Mouse (Mus musculus) hindbrain, embryonic 10.5 days (tissue): ENCODE data around the gene Tbrg1. TPM values are rescaled to one million over a fixed set of nuclear protein-coding genes. Genes with fewer than 3 reads are reported as not detected.

Experiments used
- DNase-seq: peaks from one replicate; pipeline ENCODE4 v3.0.0-alpha.2; 2017; ENCODE audit warnings: low spot score
- H3K27ac ChIP-seq: fragments of 300-500 bp; sonication (generic); 2 replicates; pipeline ENCODE4 v1.5.1; 2016; ENCODE audit warnings: mild to moderate bottlenecking, moderate library complexity
- H3K27me3 ChIP-seq: fragments of 300-500 bp; sonication (generic); 2 replicates; pipeline ENCODE4 v1.6.1; 2016; ENCODE audit warnings: mild to moderate bottlenecking; ENCODE audit not compliant: poor library complexity, insufficient read depth, severe bottlenecking
- H3K36me3 ChIP-seq: fragments of 300-500 bp; sonication (generic); 2 replicates; pipeline ENCODE4 v1.6.1; 2016; ENCODE audit warnings: mild to moderate bottlenecking, moderate library complexity
- H3K4me1 ChIP-seq: fragments of 300-500 bp; sonication (generic); replicated peaks from 2 replicates; pipeline ENCODE4 v1.6.1; 2016; ENCODE audit warnings: mild to moderate bottlenecking
- H3K4me3 ChIP-seq: fragments of 300-500 bp; sonication (generic); 2 replicates; pipeline ENCODE4 v1.5.1; 2016; ENCODE audit warnings: mild to moderate bottlenecking, moderate library complexity
- H3K9me3 ChIP-seq: fragments of 300-500 bp; sonication (generic); 2 replicates; pipeline ENCODE4 v1.6.1; 2016; ENCODE audit warnings: mild to moderate bottlenecking, moderate library complexity
- WGBS: fragments of 180-500 bp; shearing (Covaris S2); methylation state at CpG from one replicate; pipeline ENCODE4 v1.1.7; 2016; 5-methylcytosine and 5-hydroxymethylcytosine counted together
- polyA plus RNA-seq: library from polyadenylated mRNA; unstranded; fragments of >200 nt; fragmentation: Nextera tagmentation; extraction: Ambion mirVana; gene quantifications from 2 replicates; pipeline ENCODE4 v1.2.1, GENCODE M21; 2016

Tbrg1 gene
- polyA plus RNA-seq, 1 experiment from 2014 or later, result 144 TPM

DNA sequence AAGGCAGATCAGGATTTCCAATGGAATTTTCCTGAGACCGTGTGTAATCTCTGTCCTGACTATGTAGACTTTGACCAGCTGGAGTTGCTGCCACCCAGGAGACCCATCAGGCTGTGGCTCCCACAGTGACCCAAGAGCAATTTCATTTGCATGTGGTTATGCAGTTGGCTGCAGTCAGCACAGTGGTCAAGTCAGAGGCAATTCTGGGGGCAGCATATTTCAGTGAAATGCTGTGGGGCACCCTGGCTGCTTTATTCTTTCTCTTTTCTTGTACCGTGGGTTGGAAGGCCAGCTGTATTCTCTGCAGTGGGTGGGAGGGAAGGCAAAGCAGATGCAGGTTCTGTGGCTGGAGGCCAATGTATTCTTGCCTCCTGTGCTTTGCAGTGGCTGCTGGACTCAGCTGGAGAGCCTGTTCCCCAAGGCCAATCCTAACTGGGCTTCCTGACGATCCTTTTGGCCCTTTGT, 31.0 kb downstream of the Tbrg1 start:
- Histone ChIP-seq H3K27me3 (no peaks in the 10 kb centered on the region), H3K36me3 (no peaks in the 10 kb centered on the region), H3K9me3 (no peaks in the 10 kb centered on the region), H3K27ac (peak overlapping the region; percentile 81), H3K4me1 (peaks cover 17% of the 10 kb centered on the region), H3K4me3 (0 out of 2 replicates have a peak overlapping the region, but pooled peaks have one; percentile 4)
- no peak for DNase-seq
- WGBS, result 13% methylated on average over 3 of the region's 3 CpGs

GRCm38 (mm10) chr9:37625641-37626040, 31.5 kb downstream of the Tbrg1 start:
- no peaks in the 10 kb centered on the region for H3K9me3 ChIP-seq
- peaks cover 17% of the 10 kb centered on the region for H3K4me1 ChIP-seq
- H3K36me3 ChIP-seq, result no peaks in the 10 kb centered on the region
- no peak for DNase-seq
- WGBS, result 22% methylated on average over 7 of the region's 7 CpGs
- H3K4me3 ChIP-seq, result no peak overlapping the region; the same call in 1 of the 2 replicates
- H3K27ac ChIP-seq, result peak overlapping the region; percentile 81
- H3K27me3 ChIP-seq, result no peaks in the 10 kb centered on the region

DNA sequence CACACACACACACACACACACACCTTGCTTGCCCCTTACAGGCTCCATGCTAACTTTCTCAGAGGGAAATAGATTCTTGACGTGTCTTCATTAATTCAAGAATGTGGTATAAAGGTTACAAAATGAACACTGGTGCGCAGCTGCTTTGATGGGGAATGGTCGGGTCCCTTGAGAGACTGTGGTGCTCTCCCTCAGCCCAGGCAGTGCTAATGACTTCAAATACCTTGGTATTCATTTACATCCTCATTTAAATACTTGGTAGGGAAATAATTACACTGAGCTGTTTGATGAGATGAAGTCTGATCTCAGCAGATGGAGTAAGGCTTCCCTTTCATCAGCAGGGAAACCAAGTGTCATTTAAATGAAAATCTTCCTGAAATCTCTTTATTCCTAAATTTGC, 32.0 kb downstream of the Tbrg1 start:
- no peak for DNase-seq
- Histone ChIP-seq H3K36me3 (no peaks in the 10 kb centered on the region), H3K4me1 (peaks cover 17% of the 10 kb centered on the region), H3K9me3 (no peaks in the 10 kb centered on the region), H3K27ac (no peak overlapping the region), H3K27me3 (no peaks in the 10 kb centered on the region), H3K4me3 (no peak overlapping the region; the same call in 1 of the 2 replicates)
- WGBS, result 52% methylated on average over 3 of the region's 3 CpGs

DNA sequence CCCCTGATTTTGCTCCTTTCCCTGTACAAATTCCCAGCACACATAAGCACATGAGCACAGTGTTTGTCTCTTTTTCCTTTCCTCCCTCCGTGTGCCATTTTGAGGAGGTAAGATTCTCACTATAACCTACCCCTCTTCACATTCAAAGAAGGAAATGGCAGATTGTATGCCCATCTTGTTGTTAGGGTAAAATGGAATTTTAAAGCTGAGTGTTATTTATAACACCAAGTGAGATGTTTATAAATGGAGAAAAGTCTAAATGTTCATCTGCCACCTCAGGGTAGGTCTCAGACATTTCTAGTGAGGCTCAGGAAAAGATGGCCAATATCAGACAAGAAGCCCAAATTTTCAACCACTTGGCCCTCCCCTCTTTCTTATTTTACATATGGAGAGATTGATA, 32.6 kb downstream of the Tbrg1 start:
- no peaks in the 10 kb centered on the region for H3K9me3 ChIP-seq
- peaks cover 17% of the 10 kb centered on the region for H3K4me1 ChIP-seq
- H3K27me3 ChIP-seq, result no peaks in the 10 kb centered on the region
- H3K27ac ChIP-seq, result no peak overlapping the region
- no peak for DNase-seq
- H3K4me3 ChIP-seq, result no peak overlapping the region
- WGBS, result 93% methylated on average over 1 of the region's 1 CpGs
- no peaks in the 10 kb centered on the region for H3K36me3 ChIP-seq

GRCm38 (mm10) chr9:37623981-37624380, 33.1 kb downstream of the Tbrg1 start:
- Histone ChIP-seq H3K36me3 (no peaks in the 10 kb centered on the region), H3K4me1 (peaks cover 17% of the 10 kb centered on the region), H3K27me3 (no peaks in the 10 kb centered on the region), H3K27ac (no peak overlapping the region), H3K4me3 (no peak overlapping the region), H3K9me3 (no peaks in the 10 kb centered on the region)
- 85% methylated on average over 3 of the region's 3 CpGs for WGBS
- no peak for DNase-seq

- Histone ChIP-seq H3K4me3 (no peak overlapping the region), H3K27ac (no peak overlapping the region), H3K4me1 (peaks cover 15% of the 10 kb centered on the region), H3K36me3 (no peaks in the 10 kb centered on the region), H3K9me3 (no peaks in the 10 kb centered on the region), H3K27me3 (peaks cover 11% of the 10 kb centered on the region)
- no peak for DNase-seq
- WGBS, result 90% methylated on average over 6 of the region's 6 CpGs
Measured at GRCm38 (mm10) chr9:37621290-37621689, 35.8 kb downstream of the Tbrg1 start.

GRCm38 (mm10) chr9:37616770-37617169, 40.3 kb downstream of the Tbrg1 start:
- Histone ChIP-seq H3K36me3 (no peaks in the 10 kb centered on the region), H3K27me3 (peaks cover 11% of the 10 kb centered on the region), H3K4me1 (peaks cover 12% of the 10 kb centered on the region), H3K27ac (no peak overlapping the region), H3K9me3 (no peaks in the 10 kb centered on the region), H3K4me3 (no peak overlapping the region)
- DNase-seq, result no peak
- 51% methylated on average over 2 of the region's 2 CpGs for WGBS

- H3K4me1 ChIP-seq, result peaks cover 12% of the 10 kb centered on the region
- H3K27ac ChIP-seq, result no peak overlapping the region
- 76% methylated on average over 5 of the region's 5 CpGs for WGBS
- peaks cover 11% of the 10 kb centered on the region for H3K27me3 ChIP-seq
- DNase-seq, result no peak
- H3K4me3 ChIP-seq, result no peak overlapping the region
- H3K36me3 ChIP-seq, result no peaks in the 10 kb centered on the region
- H3K9me3 ChIP-seq, result no peaks in the 10 kb centered on the region
Measured at GRCm38 (mm10) chr9:37615220-37615619, 41.9 kb downstream of the Tbrg1 start.

- peaks cover 11% of the 10 kb centered on the region for H3K27me3 ChIP-seq
- H3K36me3 ChIP-seq, result no peaks in the 10 kb centered on the region
- peaks cover 12% of the 10 kb centered on the region for H3K4me1 ChIP-seq
- DNase-seq, result no peak
- H3K27ac ChIP-seq, result 0 out of 2 replicates have a peak overlapping the region, but pooled peaks have one; percentile 92
- H3K9me3 ChIP-seq, result no peaks in the 10 kb centered on the region
- H3K4me3 ChIP-seq, result peak overlapping the region; percentile 74
Measured at GRCm38 (mm10) chr9:37614316-37614715, 42.8 kb downstream of the Tbrg1 start.

DNA sequence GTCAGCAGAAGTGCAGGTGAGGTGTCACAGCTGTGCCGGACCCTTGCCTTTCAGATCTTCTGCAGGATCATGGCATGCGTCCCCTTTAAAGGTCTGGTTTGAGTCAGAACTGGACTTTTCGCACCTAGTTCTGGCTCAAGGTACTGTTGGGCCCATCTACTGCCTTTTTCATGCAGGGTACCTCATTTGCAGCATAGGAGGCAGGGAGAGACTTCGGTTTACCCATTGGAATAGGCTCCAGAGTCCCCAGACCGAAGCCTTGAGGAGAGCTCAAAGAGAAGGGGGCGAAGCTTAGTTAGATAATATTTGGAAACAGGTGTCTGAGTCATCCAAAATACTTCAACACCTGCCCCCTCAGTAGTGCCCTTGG, 43.2 kb downstream of the Tbrg1 start:
- no peak for DNase-seq
- peak overlapping the region; percentile 74 for H3K4me3 ChIP-seq
- no peaks in the 10 kb centered on the region for H3K9me3 ChIP-seq
- H3K27ac ChIP-seq, result peak overlapping the region; percentile 92
- H3K36me3 ChIP-seq, result no peaks in the 10 kb centered on the region
- H3K4me1 ChIP-seq, result peaks cover 12% of the 10 kb centered on the region
- H3K27me3 ChIP-seq, result peaks cover 11% of the 10 kb centered on the region
- WGBS, result 22% methylated on average over 6 of the region's 6 CpGs

DNA sequence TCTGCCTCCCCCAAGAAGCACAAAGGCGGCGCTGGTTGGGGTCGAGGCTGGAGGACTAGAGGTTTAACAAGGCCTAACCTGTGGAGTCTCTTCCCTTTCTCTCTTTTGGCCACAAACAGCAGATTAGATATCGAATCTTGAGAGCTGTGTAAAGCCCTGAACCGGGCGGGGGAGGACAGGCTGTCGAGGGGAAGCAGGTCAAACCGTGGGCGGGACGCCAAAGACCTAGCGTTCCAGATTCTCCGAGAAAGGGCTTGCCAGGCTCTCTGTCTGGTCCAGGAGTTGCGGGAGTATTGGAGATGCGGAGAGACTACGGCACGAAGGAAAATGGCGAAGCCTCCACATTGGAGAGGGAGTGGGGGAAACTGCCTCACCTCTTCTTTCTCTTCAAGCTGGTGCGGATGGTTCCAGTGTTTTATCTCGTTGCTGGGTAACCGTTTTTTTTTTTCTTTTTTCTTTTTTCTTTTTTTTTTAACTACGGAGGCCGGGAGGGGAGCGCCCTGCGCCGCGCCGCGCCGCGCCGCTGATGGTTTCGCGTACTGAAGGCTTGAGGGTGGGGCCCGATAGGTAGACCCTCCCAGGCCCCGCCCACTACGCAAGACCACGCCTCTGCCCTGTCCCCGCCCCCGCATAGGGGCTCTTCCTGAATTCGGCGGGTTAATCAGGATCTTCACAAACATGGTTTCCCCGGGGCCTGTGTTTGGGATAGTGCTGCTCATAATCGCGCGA, 43.8 kb downstream of the Tbrg1 start, which contains the start of gene Spa17:
Spa17 (minus strand) TSS at position 541 of the 729 bp plus-strand sequence.
- no peaks in the 10 kb centered on the region for H3K9me3 ChIP-seq
- peak within 1 kb of the TSS; percentile 92 for H3K27ac ChIP-seq
- peak within 1 kb of the TSS; percentile 74 for H3K4me3 ChIP-seq
- WGBS, result under 1% methylated on average over 45 of the region's 45 CpGs
- peak; percentile 88 for DNase-seq
- H3K4me1 ChIP-seq, result peaks cover 12% of the 10 kb centered on the region
- no peaks in the 10 kb centered on the region for H3K36me3 ChIP-seq
- H3K27me3 ChIP-seq, result peaks cover 6% of the 10 kb centered on the region; the same call in 1 of the 2 replicates

DNA sequence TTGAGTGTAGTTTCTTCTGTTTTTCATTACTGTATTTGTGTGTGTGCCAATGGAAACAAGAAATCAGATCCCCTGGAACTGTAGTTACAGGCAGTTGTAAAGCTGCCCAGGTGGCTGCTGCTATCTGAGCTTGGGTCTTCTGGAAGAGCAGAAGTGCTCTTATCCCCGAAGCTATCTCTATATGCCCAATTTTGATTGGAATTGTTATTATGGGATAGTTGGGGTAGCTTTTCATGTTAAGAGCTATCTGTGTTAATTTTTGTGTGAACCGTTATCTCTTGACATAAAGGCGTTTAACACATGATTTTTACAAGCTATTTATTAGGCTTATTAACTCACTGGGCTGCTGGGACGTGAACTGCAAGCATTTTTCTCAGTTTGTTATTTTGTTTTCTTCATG, 47.6 kb downstream of the Tbrg1 start:
- H3K9me3 ChIP-seq, result no peaks in the 10 kb centered on the region
- WGBS, result 83% methylated on average over 4 of the region's 4 CpGs
- H3K36me3 ChIP-seq, result no peaks in the 10 kb centered on the region
- H3K27me3 ChIP-seq, result no peaks in the 10 kb centered on the region
- peaks cover 12% of the 10 kb centered on the region for H3K4me1 ChIP-seq
- H3K27ac ChIP-seq, result no peak overlapping the region
- H3K4me3 ChIP-seq, result no peak overlapping the region
- no peak for DNase-seq

GRCm38 (mm10) chr9:37605089-37605488, 52.0 kb downstream of the Tbrg1 start:
- no peaks in the 10 kb centered on the region for H3K27me3 ChIP-seq
- 92% methylated on average over 3 of the region's 3 CpGs for WGBS
- DNase-seq, result no peak
- H3K27ac ChIP-seq, result no peak overlapping the region
- H3K9me3 ChIP-seq, result no peaks in the 10 kb centered on the region
- no peaks in the 10 kb centered on the region for H3K4me1 ChIP-seq
- H3K36me3 ChIP-seq, result 0 out of 2 replicates have a peak, but pooled peaks cover 4% of the 10 kb centered on the region
- no peak overlapping the region for H3K4me3 ChIP-seq
